Mouse (Mus musculus) adrenal gland, postnatal 25 days (tissue): ENCODE results near the gene Nphp1. TPM values are rescaled to one million over a fixed set of nuclear protein-coding genes. Genes with fewer than 3 reads are reported as not detected.

Experiments used
- total RNA-seq: library from RNA; stranded (reverse); gene quantifications from 2 replicates; pipeline ENCODE4 v1.2.3, GENCODE M21; 2021

Gene Nphp1
- total RNA-seq, 1 experiment from 2014 or later: 27.6 TPM

Other genes starting within 250 kb of the Nphp1 start
- 0.18 TPM in 1 of 2 replicates, not detected in the other for gene Prom2, start 247.4 kb downstream of the Nphp1 start, total RNA-seq
- 4.5 and 4.8 TPM in 2 replicates for gene Zfp661, start 201.8 kb downstream of the Nphp1 start, total RNA-seq
- gene Mrps5, start 201.7 kb downstream of the Nphp1 start, total RNA-seq: 97.4 and 98.4 TPM in 2 replicates
- gene Mal, start 132.2 kb downstream of the Nphp1 start, total RNA-seq: 5.4 and 5.7 TPM in 2 replicates
- gene Mall, start 59.0 kb downstream of the Nphp1 start, total RNA-seq: 0.61 and 0.76 TPM in 2 replicates
- 83.7 and 107 TPM in 2 replicates for gene Mtln, start 3.6 kb upstream of the Nphp1 start, total RNA-seq
- gene Bub1, start 43.0 kb upstream of the Nphp1 start, total RNA-seq: 3.4 and 5.1 TPM in 2 replicates
- 1.7 and 2.1 TPM in 2 replicates for gene Acoxl, start 50.0 kb upstream of the Nphp1 start, total RNA-seq